Mouse (Mus musculus): ENCODE measurements at regions not wholly inside any gene's neighbourhood (a gene's known extent, or its start where the extent isn't known, plus 50 kb on each side); places are given as distances from the start of the nearest gene placed in this dataset.

- H3K36me3 ChIP-seq (ENCODE audit: control insufficient read depth, insufficient read depth) = no peaks in the 10 kb centered on the region
- no peak overlapping the region for H3ac ChIP-seq (ENCODE audit: control insufficient read depth, insufficient read length, low read depth)
- no peaks in the 10 kb centered on the region for H3K79me2 ChIP-seq (ENCODE audit: control insufficient read depth, insufficient read depth)
- H3K27me3 ChIP-seq (ENCODE audit: control insufficient read depth, insufficient read depth, insufficient read length) = no peaks in the 10 kb centered on the region
- TF ChIP-seq MYOG (IDR thresholded peaks at IDR 0.05; ENCODE audit: control insufficient read depth, extremely low read depth, insufficient read length) = no peak
- no peak for TF ChIP-seq CEBPB (IDR thresholded peaks at IDR 0.05; ENCODE audit: low read depth)
- no peak for TF ChIP-seq FOSL1 (IDR thresholded peaks at IDR 0.05; ENCODE audit: insufficient read depth, low read length, poor library complexity, severe bottlenecking)
- no peak overlapping the region for H3K4me3 ChIP-seq (ENCODE audit: insufficient read depth, poor library complexity, severe bottlenecking)
- H3K79me3 ChIP-seq (ENCODE audit: low read depth) = no peaks in the 10 kb centered on the region
Measured at GRCm38 (mm10) chr1:168676418-168677413, 244.6 kb upstream of the Pbx1 start.

GRCm38 (mm10) chr1:168675741-168676140, 243.7 kb upstream of the Pbx1 start:
- no peak for TF ChIP-seq MAX (IDR thresholded peaks at IDR 0.05)
- TF ChIP-seq MYOD1 (IDR thresholded peaks at IDR 0.05; ENCODE audit: control insufficient read depth, insufficient read length, low read depth) = no peak
- TF ChIP-seq USF1 (IDR thresholded peaks at IDR 0.05; ENCODE audit: low read depth) = no peak
- TF ChIP-seq FOSL1 (IDR thresholded peaks at IDR 0.05; ENCODE audit: insufficient read depth, low read length, poor library complexity, severe bottlenecking) = no peak
- TF ChIP-seq CTCF (IDR thresholded peaks at IDR 0.05; ENCODE audit: control insufficient read depth, insufficient read depth, insufficient read length) = no peak
- no peak for TF ChIP-seq MYOG (IDR thresholded peaks at IDR 0.05; ENCODE audit: control insufficient read depth, extremely low read depth, insufficient read length)
- no peak for TF ChIP-seq CEBPB (IDR thresholded peaks at IDR 0.05; ENCODE audit: low read depth)
- H3K4me3 ChIP-seq (ENCODE audit: insufficient read depth, poor library complexity, severe bottlenecking) = no peak overlapping the region
- no peaks in the 10 kb centered on the region for H3K36me3 ChIP-seq (ENCODE audit: control insufficient read depth, insufficient read depth)
- no peaks in the 10 kb centered on the region for H3K27me3 ChIP-seq (ENCODE audit: control insufficient read depth, insufficient read depth, insufficient read length)
- no peaks in the 10 kb centered on the region for H3K79me3 ChIP-seq (ENCODE audit: low read depth)
- no peaks in the 10 kb centered on the region for H3K79me2 ChIP-seq (ENCODE audit: control insufficient read depth, insufficient read depth)
- no peak overlapping the region for H3ac ChIP-seq (ENCODE audit: control insufficient read depth, insufficient read length, low read depth)

- Histone ChIP-seq H3K27me3 (ENCODE audit: control insufficient read depth, insufficient read depth, insufficient read length) (no peaks in the 10 kb centered on the region), H3K79me2 (ENCODE audit: control insufficient read depth, insufficient read depth) (no peaks in the 10 kb centered on the region), H3ac (ENCODE audit: control insufficient read depth, insufficient read length, low read depth) (no peak overlapping the region), H3K36me3 (ENCODE audit: control insufficient read depth, insufficient read depth) (no peaks in the 10 kb centered on the region), H3K4me3 (ENCODE audit: insufficient read depth, poor library complexity, severe bottlenecking) (no peak overlapping the region), H3K79me3 (ENCODE audit: low read depth) (no peaks in the 10 kb centered on the region)
- TF ChIP-seq MYOG (IDR thresholded peaks at IDR 0.05; ENCODE audit: control insufficient read depth, extremely low read depth, insufficient read length) (no peak), CTCF (IDR thresholded peaks at IDR 0.05; ENCODE audit: control insufficient read depth, insufficient read depth, insufficient read length) (no peak), MYOD1 (IDR thresholded peaks at IDR 0.05; ENCODE audit: control insufficient read depth, insufficient read length, low read depth) (no peak), CEBPB (IDR thresholded peaks at IDR 0.05; ENCODE audit: low read depth) (no peak), MAX (IDR thresholded peaks at IDR 0.05) (no peak), FOSL1 (IDR thresholded peaks at IDR 0.05; ENCODE audit: insufficient read depth, low read length, poor library complexity, severe bottlenecking) (no peak), USF1 (IDR thresholded peaks at IDR 0.05; ENCODE audit: low read depth) (no peak)
Measured at GRCm38 (mm10) chr1:168662755-168663284, 230.8 kb upstream of the Pbx1 start.

- Histone ChIP-seq H3K36me3 (ENCODE audit: control insufficient read depth, insufficient read depth) (no peaks in the 10 kb centered on the region), H3K79me3 (ENCODE audit: low read depth) (no peaks in the 10 kb centered on the region), H3K4me3 (ENCODE audit: insufficient read depth, poor library complexity, severe bottlenecking) (no peak overlapping the region), H3ac (ENCODE audit: control insufficient read depth, insufficient read length, low read depth) (no peak overlapping the region), H3K27me3 (ENCODE audit: control insufficient read depth, insufficient read depth, insufficient read length) (no peaks in the 10 kb centered on the region), H3K79me2 (ENCODE audit: control insufficient read depth, insufficient read depth) (no peaks in the 10 kb centered on the region)
- TF ChIP-seq MAX (IDR thresholded peaks at IDR 0.05) (no peak), FOSL1 (IDR thresholded peaks at IDR 0.05; ENCODE audit: insufficient read depth, low read length, poor library complexity, severe bottlenecking) (no peak), CTCF (IDR thresholded peaks at IDR 0.05; ENCODE audit: control insufficient read depth, insufficient read depth, insufficient read length) (no peak), USF1 (IDR thresholded peaks at IDR 0.05; ENCODE audit: low read depth) (no peak), MYOG (IDR thresholded peaks at IDR 0.05; ENCODE audit: control insufficient read depth, extremely low read depth, insufficient read length) (no peak), MYOD1 (IDR thresholded peaks at IDR 0.05; ENCODE audit: control insufficient read depth, insufficient read length, low read depth) (no peak), CEBPB (IDR thresholded peaks at IDR 0.05; ENCODE audit: low read depth) (no peak)
Measured at GRCm38 (mm10) chr1:168660956-168661355, 228.9 kb upstream of the Pbx1 start.

DNA sequence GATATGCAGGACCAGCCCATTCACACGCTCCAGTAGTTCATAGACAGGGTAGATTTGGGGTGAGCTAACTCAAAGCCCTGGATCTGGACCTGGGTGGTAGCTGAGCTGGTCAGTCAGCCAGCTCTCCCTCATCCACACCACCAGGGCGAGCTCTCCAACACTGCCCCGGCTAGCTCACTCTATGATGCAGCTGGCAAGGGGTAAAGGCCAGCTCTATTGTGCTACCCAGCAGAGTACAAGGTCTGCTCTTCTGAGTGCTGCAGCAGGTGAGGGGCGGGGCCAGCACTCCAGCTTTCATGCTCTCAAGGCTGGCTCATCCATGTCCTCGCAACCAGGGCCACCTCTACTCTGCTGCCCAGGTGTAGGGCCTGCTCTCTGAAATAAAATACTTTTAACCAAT, 227.5 kb upstream of the Pbx1 start:
- no peak for TF ChIP-seq CTCF (IDR thresholded peaks at IDR 0.05; ENCODE audit: control insufficient read depth, insufficient read depth, insufficient read length)
- TF ChIP-seq USF1 (IDR thresholded peaks at IDR 0.05; ENCODE audit: low read depth) = no peak
- TF ChIP-seq MAX (IDR thresholded peaks at IDR 0.05) = no peak
- TF ChIP-seq MYOD1 (IDR thresholded peaks at IDR 0.05; ENCODE audit: control insufficient read depth, insufficient read length, low read depth) = no peak
- TF ChIP-seq MYOG (IDR thresholded peaks at IDR 0.05; ENCODE audit: control insufficient read depth, extremely low read depth, insufficient read length) = no peak
- TF ChIP-seq FOSL1 (IDR thresholded peaks at IDR 0.05; ENCODE audit: insufficient read depth, low read length, poor library complexity, severe bottlenecking) = no peak
- no peak for TF ChIP-seq CEBPB (IDR thresholded peaks at IDR 0.05; ENCODE audit: low read depth)

More for the DNA sequence above, 227.5 kb upstream of the Pbx1 start:
- H3K4me3 ChIP-seq (ENCODE audit: insufficient read depth, poor library complexity, severe bottlenecking) = no peak overlapping the region
- H3K36me3 ChIP-seq (ENCODE audit: control insufficient read depth, insufficient read depth) = no peaks in the 10 kb centered on the region
- no peaks in the 10 kb centered on the region for H3K27me3 ChIP-seq (ENCODE audit: control insufficient read depth, insufficient read depth, insufficient read length)
- no peak overlapping the region for H3ac ChIP-seq (ENCODE audit: control insufficient read depth, insufficient read length, low read depth)
- H3K79me2 ChIP-seq (ENCODE audit: control insufficient read depth, insufficient read depth) = no peaks in the 10 kb centered on the region
- H3K79me3 ChIP-seq (ENCODE audit: low read depth) = no peaks in the 10 kb centered on the region
